Mouse (Mus musculus): Measurements from ENCODE around the gene Cd101.
A peak's percentile ranks its signal among the peaks of the same experiment; 100 is the strongest.

Cd101 gene

GRCm38 (mm10) chr3:101041997-101042396, 12.6 kb upstream of the Cd101 start:
- no peak for DNase-seq (ENCODE audit: low spot score in 2 of 2)

DNA sequence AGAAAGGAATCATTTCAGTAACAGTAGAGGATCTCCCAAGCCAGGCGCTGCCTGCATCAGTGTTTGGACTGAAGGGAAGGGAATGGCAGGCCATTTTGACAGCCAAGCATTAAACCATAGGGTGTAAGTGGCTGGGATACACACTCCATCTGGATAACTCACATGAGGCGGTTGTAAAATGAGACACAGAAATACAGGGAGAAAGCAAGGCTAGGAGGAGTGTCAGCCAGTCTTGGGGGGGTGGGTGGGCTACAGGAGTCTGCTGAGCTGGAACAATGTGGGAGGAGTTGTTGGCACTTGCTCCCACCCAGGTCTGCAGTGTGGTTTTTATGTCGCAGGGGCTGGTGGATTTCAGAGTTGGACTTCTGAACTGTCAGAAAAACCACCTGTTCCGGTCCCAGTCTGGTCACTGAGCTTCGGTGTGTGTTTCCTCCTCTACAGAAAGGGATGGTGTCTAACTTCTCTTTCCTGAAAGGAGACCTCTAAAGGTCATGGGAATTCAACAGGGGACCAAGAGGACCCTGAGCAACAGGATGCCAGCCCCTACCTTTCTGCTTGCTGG, 8.7 kb upstream of the Cd101 start:
- no peak for DNase-seq (ENCODE audit: low spot score in 2 of 2)

DNA sequence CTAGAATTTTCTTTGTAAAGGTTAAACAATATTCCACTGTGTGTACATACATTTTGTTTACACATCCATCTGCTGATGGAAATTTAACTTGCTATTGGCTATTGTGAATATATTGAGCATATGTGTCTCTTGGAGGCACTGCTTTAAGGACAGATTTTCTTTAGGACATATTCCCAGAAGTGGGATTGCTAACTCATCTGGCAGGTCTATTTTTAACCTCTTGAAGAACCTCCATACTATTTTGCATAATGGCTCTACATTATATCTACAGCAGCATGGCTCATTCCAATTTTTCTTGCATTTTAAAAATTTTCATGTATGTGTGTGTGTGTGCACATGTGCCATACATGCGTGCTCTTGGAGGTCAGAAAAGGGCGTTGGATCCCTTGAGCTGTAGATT, 6.6 kb upstream of the Cd101 start:
- DNase-seq (ENCODE audit: low spot score in 2 of 2), result no peak

GRCm38 (mm10) chr3:101034509-101034908, 5.2 kb upstream of the Cd101 start:
- DNase-seq (ENCODE audit: low spot score in 2 of 2), result no peak

GRCm38 (mm10) chr3:101033644-101034043, 4.3 kb upstream of the Cd101 start:
- no peak for DNase-seq (ENCODE audit: low spot score in 2 of 2)

- DNase-seq (ENCODE audit: low spot score in 2 of 2), result no peak
These were observed 2.2 kb upstream of the Cd101 start for GRCm38 (mm10) chr3:101031456-101032142.

- no peak for DNase-seq (ENCODE audit: low spot score in 2 of 2)
These were observed 1.3 kb upstream of the Cd101 start for GRCm38 (mm10) chr3:101030630-101031029.

DNA sequence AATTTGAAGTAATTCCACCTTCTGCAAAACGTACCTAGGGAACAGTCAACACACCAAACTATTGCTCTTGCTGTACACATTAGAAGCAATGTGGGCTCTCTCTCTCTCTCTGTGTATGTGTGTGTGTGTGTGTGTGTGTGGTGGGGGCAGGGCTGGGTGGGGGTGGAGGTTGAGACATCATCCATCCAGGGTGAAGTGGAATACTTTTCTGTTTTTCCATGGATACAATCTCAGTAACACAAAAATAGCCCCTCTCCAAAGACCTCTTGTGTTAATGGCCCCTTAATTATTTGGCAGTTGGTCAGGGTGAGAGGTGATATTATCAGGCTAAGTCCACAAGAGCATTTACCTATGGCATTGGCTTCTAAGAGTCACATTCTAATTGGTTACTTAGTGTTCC, 2.6 kb downstream of the Cd101 start:
- DNase-seq (ENCODE audit: low spot score in 2 of 2), result no peak

GRCm38 (mm10) chr3:101022967-101023366, 6.4 kb downstream of the Cd101 start:
- no peak for DNase-seq (ENCODE audit: low spot score in 2 of 2)

GRCm38 (mm10) chr3:101021481-101022051, 7.8 kb downstream of the Cd101 start:
- DNase-seq (ENCODE audit: low spot score in 2 of 2), result no peak

GRCm38 (mm10) chr3:101021073-101021472, 8.3 kb downstream of the Cd101 start:
- DNase-seq (ENCODE audit: low spot score in 2 of 2), result no peak

DNA sequence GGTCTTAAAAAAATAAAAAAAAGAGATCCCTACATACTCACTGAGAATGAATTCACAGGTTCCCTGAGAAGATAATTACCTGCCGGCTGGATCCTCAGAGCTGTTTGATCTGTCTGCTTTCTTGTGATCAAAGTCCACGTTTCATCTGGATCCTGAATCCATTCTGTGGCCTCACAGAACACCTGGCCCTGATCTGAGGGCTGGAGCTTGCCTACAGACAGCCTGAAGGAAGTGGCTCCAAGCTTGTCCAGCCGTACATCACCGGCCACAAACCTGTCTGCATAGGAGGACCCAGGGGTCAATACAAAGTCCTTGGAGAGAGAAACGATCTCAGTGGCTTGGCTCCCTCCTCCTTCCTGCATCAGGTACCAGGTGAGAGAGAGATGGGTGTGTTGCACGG, 10.9 kb downstream of the Cd101 start:
- DNase-seq (ENCODE audit: low spot score in 2 of 2), result no peak

GRCm38 (mm10) chr3:101016050-101016449, 13.3 kb downstream of the Cd101 start:
- DNase-seq (ENCODE audit: low spot score in 2 of 2), result no peak

DNA sequence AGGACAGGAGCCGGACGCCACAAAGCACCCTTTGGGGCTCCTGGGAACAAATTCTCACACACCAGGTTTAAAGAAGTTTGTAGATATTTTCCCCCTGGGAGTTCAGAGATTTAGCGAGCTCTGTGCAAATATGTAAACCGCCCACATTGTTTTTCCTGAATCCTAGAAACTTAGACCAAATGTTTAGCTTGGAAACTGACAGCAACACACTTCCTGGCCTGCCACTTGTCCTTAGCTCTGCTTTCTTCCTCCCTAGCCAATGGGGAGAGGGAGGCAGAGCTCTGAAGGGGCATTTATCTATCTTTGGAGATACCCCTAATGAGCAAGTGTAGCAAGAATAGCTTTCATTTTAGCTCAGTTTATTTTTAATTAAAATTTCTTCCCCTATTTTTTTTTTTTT, 14.1 kb downstream of the Cd101 start:
- DNase-seq (ENCODE audit: low spot score in 2 of 2), result peak in 1 of 2 experiments; percentile 8

GRCm38 (mm10) chr3:101013536-101013935, 15.8 kb downstream of the Cd101 start:
- DNase-seq (ENCODE audit: low spot score in 2 of 2), result no peak

DNA sequence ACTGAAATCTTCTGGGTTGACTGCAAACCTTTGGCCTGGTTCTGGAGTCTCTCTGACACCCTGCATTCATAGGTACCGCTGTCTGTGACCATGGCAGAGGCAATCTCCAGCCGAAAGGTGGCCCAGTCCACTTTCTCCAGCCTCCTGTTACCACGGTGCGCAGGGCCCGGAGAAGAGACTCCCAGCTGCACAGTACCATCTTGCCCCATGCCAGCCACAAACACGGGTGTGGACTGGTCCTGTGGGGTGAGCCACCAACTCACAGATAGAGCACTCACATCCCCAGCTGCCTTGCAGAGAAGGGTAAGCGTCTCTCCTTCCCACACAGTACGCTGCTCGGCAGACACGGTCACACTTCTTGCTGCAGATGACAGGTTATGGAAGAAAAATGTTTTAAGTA, 16.4 kb downstream of the Cd101 start:
- DNase-seq (ENCODE audit: low spot score in 2 of 2), result no peak

DNA sequence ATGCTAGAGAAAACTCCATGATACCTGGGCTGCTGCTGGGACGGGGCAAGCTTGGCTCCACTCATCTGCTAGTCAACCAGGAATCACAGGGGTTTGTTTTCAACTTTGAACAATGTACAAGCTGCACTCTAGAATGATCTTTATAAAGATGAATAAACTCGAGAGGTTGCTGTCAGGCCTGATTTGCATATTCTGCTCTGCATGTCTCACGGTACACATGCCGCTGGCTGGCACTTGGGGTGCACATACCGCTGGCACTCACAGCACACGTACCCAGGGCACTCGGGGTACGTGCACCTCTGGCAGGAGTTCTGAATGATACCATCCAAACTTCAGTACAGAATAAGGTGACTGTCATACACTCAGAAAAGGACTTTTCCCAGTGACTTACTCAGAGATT, 16.8 kb downstream of the Cd101 start:
- DNase-seq (ENCODE audit: low spot score in 2 of 2), result no peak

DNA sequence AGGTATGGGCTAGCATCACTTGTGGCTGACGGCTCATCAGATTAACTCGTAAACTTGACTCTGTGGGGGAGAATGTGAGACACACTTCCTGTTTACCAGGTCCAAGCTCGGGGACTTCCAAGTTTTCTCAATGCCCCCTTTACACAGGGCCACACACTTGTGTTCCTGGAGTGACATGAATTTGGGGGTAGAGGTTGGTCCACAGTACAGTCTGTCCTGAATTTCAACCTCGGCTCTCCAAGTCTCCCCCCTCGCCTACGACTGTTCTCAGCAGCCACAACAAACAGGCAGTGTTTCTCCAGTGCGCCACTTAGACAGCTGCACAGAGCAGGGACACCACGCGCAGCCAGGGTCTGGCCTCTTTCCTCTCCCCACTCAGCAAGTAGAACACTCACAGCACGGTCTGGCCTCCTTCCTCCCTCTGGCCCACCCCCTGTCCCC, 17.2 kb downstream of the Cd101 start:
- DNase-seq (ENCODE audit: low spot score in 2 of 2), result peak in 1 of 2 experiments; percentile 44

GRCm38 (mm10) chr3:101011203-101011600, 18.2 kb downstream of the Cd101 start:
- DNase-seq (ENCODE audit: low spot score in 2 of 2), result no peak

DNA sequence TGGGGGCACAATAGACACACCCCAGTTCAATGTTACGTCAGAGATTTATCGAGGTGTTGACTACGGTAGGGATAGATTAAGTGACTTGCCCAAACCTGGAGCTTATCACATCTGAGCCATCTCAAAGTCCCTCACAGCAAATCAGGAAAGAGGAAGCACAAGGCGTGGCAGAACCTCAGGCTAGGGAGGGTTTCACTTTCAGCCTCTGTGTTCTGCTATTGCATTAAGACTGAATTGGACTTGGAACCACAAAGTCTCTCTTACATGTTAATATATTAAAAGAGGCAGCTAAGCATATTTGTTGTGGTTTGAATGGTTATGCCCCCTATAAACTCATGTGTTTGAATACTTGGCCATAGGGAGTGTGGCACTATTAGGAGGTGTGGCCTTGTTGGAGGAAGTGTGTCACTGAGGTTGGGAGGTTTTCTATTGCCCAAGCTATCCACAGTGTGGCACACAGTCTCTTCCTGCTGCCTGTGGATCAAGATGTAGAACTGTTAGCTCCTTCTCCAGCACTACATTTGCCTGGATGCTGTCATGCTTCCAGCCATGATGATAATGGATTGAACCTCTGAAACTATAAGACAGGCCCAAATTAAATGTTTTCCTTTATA, 18.7 kb downstream of the Cd101 start:
- DNase-seq (ENCODE audit: low spot score in 2 of 2), result peak in 1 of 2 experiments; percentile 6

- no peak for DNase-seq (ENCODE audit: low spot score in 2 of 2)
These were observed 22.1 kb downstream of the Cd101 start for GRCm38 (mm10) chr3:101007112-101007782.

DNA sequence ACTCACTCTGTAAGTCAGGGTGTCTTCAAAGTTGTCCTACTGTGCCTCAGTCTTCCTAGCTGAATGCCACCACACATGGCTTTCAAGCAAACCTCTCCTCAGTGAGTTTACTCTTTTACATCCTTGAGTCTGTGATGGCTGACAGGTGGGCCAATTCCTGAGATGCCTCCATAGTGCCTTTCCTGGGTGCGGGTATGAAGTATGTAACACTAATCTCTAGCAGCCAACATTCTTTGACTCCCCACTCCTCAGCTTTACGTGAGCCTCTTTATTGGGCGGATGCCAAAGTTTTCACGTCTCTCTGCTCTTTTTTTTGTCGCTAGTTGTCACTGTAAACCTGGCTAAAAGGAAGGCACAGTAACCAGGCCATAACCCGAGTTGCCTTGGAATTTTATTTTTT, 24.0 kb downstream of the Cd101 start:
- no peak for DNase-seq (ENCODE audit: low spot score in 2 of 2)

All from heart, adult 9 months (tissue).